Mouse (Mus musculus) CH12.LX (cell line): ENCODE measurements around the gene Fdx1l. TPM values are rescaled to one million over a fixed set of nuclear protein-coding genes. Genes with fewer than 3 reads are reported as not detected.

Source experiments
- DNase-seq: peaks from one replicate; pipeline ENCODE4 v3.0.0-alpha.2; 2013; ENCODE audit errors: extremely low read depth
- H3K27ac ChIP-seq: 2 replicates; pipeline ENCODE4 v1.5.1; 2012; ENCODE audit warnings: low read depth, mild to moderate bottlenecking, control low read depth, moderate library complexity; ENCODE audit not compliant: insufficient read depth
- H3K27me3 ChIP-seq: replicated peaks from 2 replicates; pipeline ENCODE3; 2012; ENCODE audit warnings: inconsistent platforms
- H3K36me3 ChIP-seq, 2 experiments: replicated peaks in 1 of 2; 2 replicates each; pipeline versions ENCODE3 to v1.6.1; 2012; ENCODE audit warnings: inconsistent platforms in 1 of 2, low read length in 1 of 2, mild to moderate bottlenecking in 1 of 2, mixed read lengths in 1 of 2, moderate library complexity in 1 of 2; ENCODE audit not compliant: control insufficient read depth in 1 of 2, insufficient read depth in 1 of 2
- H3K4me1 ChIP-seq, 2 experiments: 2 replicates each; pipeline ENCODE4 v1.6.1; 2012; ENCODE audit warnings: inconsistent platforms in 1 of 2, moderate library complexity in 1 of 2; ENCODE audit not compliant: insufficient read depth in 2 of 2, control insufficient read depth in 1 of 2
- H3K4me2 ChIP-seq: 2 replicates; pipeline ENCODE4 v1.6.1; 2012; ENCODE audit warnings: low read depth, mild to moderate bottlenecking, control low read depth; ENCODE audit not compliant: poor library complexity, insufficient read depth, severe bottlenecking
- H3K4me3 ChIP-seq, 3 experiments: fragments of 150-350 bp in 1 of 3; sonication (generic) in 1 of 3; replicated peaks in 1 of 3; 2 replicates each; pipeline versions ENCODE3 to v1.5.1; 2011 to 2012; ENCODE audit warnings: low read depth in 2 of 3, low read length in 2 of 3, mild to moderate bottlenecking in 2 of 3, moderate library complexity in 2 of 3, control low read depth in 1 of 3, improper control_type of control experiment in 1 of 3, inconsistent platforms in 1 of 3, mixed read lengths in 1 of 3; ENCODE audit not compliant: poor library complexity in 1 of 3
- H3K79me2 ChIP-seq: replicated peaks from 2 replicates; pipeline ENCODE4 v1.6.1; 2012; ENCODE audit warnings: mild to moderate bottlenecking, moderate library complexity; ENCODE audit not compliant: control insufficient read depth, poor library complexity, insufficient read depth, severe bottlenecking; ENCODE audit errors: extremely low read depth
- H3K9ac ChIP-seq: 2 replicates; pipeline ENCODE4 v1.6.1; 2012; ENCODE audit warnings: low read depth, mild to moderate bottlenecking, control low read depth, moderate library complexity; ENCODE audit not compliant: insufficient read depth
- H3K9me3 ChIP-seq: replicated peaks from 2 replicates; pipeline ENCODE3; 2012; ENCODE audit warnings: low read length, inconsistent platforms, mixed read lengths
- BHLHE40 ChIP-seq: IDR thresholded peaks from 2 replicates; pipeline ENCODE4 v1.6.1; 2011; ENCODE audit warnings: mild to moderate bottlenecking, low read depth, low read length, improper control_type of control experiment
- CHD1 ChIP-seq: IDR thresholded peaks from 2 replicates; pipeline ENCODE4 v1.6.1; 2012; ENCODE audit warnings: low read depth, low read length, improper control_type of control experiment, inconsistent platforms
- CHD2 ChIP-seq: IDR thresholded peaks from 2 replicates; pipeline ENCODE4 v1.6.1; 2011; ENCODE audit warnings: low read length, improper control_type of control experiment
- CTCF ChIP-seq, 2 experiments: IDR thresholded peaks in 1 of 2; conservative IDR thresholded peaks in 1 of 2; 2 replicates each; pipeline ENCODE4 v1.5.1; 2011 to 2012; ENCODE audit warnings: low read depth in 2 of 2, low read length in 2 of 2, improper control_type of control experiment in 1 of 2, inconsistent platforms in 1 of 2, mild to moderate bottlenecking in 1 of 2, moderate library complexity in 1 of 2
- E2F4 ChIP-seq: IDR thresholded peaks from 2 replicates; pipeline ENCODE4 v1.6.1; 2011; ENCODE audit warnings: low read depth, low read length, improper control_type of control experiment; ENCODE audit not compliant: insufficient replicate concordance
- ELF1 ChIP-seq: IDR thresholded peaks from 2 replicates; pipeline ENCODE4 v1.6.1; 2014; ENCODE audit warnings: low read depth, mild to moderate bottlenecking, inconsistent platforms, low read length, improper control_type of control experiment
- EP300 ChIP-seq: IDR thresholded peaks from 2 replicates; pipeline ENCODE4 v1.6.1; 2011; ENCODE audit warnings: low read length, improper control_type of control experiment
- ETS1 ChIP-seq: conservative IDR thresholded peaks from 2 replicates; pipeline ENCODE4 v1.6.1; 2012; ENCODE audit warnings: low read depth, mild to moderate bottlenecking, inconsistent platforms, low read length, improper control_type of control experiment, moderate library complexity
- GABPA ChIP-seq: IDR thresholded peaks from 2 replicates; pipeline ENCODE4 v1.6.1; 2012; ENCODE audit warnings: low read depth, low read length, improper control_type of control experiment, inconsistent platforms; ENCODE audit not compliant: insufficient replicate concordance
- HCFC1 ChIP-seq: IDR thresholded peaks from 2 replicates; pipeline ENCODE4 v1.6.1; 2012; ENCODE audit warnings: low read depth, mild to moderate bottlenecking, inconsistent platforms, low read length, improper control_type of control experiment
- IRF4 ChIP-seq: IDR thresholded peaks from 2 replicates; pipeline ENCODE4 v1.6.1; 2014; ENCODE audit warnings: low read depth, mild to moderate bottlenecking, inconsistent platforms, low read length, improper control_type of control experiment
- JUN ChIP-seq: IDR thresholded peaks from 2 replicates; pipeline ENCODE4 v1.6.1; 2011; ENCODE audit warnings: low read depth, mild to moderate bottlenecking, low read length, improper control_type of control experiment, moderate library complexity; ENCODE audit not compliant: insufficient read depth
- JUND ChIP-seq: conservative IDR thresholded peaks from 2 replicates; pipeline ENCODE4 v1.6.1; 2011; ENCODE audit warnings: low read depth, low read length, improper control_type of control experiment
- KAT2A ChIP-seq: IDR thresholded peaks from 2 replicates; pipeline ENCODE4 v1.6.1; 2012; ENCODE audit warnings: low read length, improper control_type of control experiment, inconsistent platforms; ENCODE audit not compliant: insufficient replicate concordance
- MAFK ChIP-seq: IDR thresholded peaks from 2 replicates; pipeline ENCODE4 v1.6.1; 2011; ENCODE audit warnings: low read length, improper control_type of control experiment; ENCODE audit not compliant: insufficient replicate concordance
- MAX ChIP-seq: IDR thresholded peaks from 2 replicates; pipeline ENCODE4 v1.6.1; 2011; ENCODE audit warnings: low read length, improper control_type of control experiment
- MAZ ChIP-seq: IDR thresholded peaks from 2 replicates; pipeline ENCODE4 v1.6.1; 2012; ENCODE audit warnings: low read depth, mild to moderate bottlenecking, inconsistent platforms, low read length, improper control_type of control experiment, moderate library complexity
- MEF2A ChIP-seq: IDR thresholded peaks from 2 replicates; pipeline ENCODE4 v1.6.1; 2014; ENCODE audit warnings: low read depth, mild to moderate bottlenecking, inconsistent platforms, low read length, improper control_type of control experiment, borderline replicate concordance
- MXI1 ChIP-seq: IDR thresholded peaks from 2 replicates; pipeline ENCODE4 v1.6.1; 2011; ENCODE audit warnings: mild to moderate bottlenecking, low read depth, low read length, improper control_type of control experiment
- MYC ChIP-seq: IDR thresholded peaks from 2 replicates; pipeline ENCODE4 v1.6.1; 2011; ENCODE audit warnings: low read depth, mild to moderate bottlenecking, improper control_type of control experiment, low read length
- NELFE ChIP-seq: IDR thresholded peaks from 2 replicates; pipeline ENCODE4 v1.6.1; 2011; ENCODE audit warnings: low read depth, low read length, improper control_type of control experiment
- NRF1 ChIP-seq: IDR thresholded peaks from 2 replicates; pipeline ENCODE4 v1.6.1; 2014; ENCODE audit warnings: low read depth, mild to moderate bottlenecking, inconsistent platforms, low read length, improper control_type of control experiment, moderate library complexity
- PAX5 ChIP-seq: IDR thresholded peaks from 2 replicates; pipeline ENCODE4 v1.6.1; 2012; ENCODE audit warnings: low read length, inconsistent platforms, mixed read lengths
- POLR2A ChIP-seq: IDR thresholded peaks from 2 replicates; pipeline ENCODE4 v1.6.1; 2011; ENCODE audit warnings: low read depth, mild to moderate bottlenecking, improper control_type of control experiment, low read length
- POLR2AphosphoS2 ChIP-seq: IDR thresholded peaks from 2 replicates; pipeline ENCODE4 v1.6.1; 2011; ENCODE audit warnings: low read depth, low read length, improper control_type of control experiment
- RAD21 ChIP-seq: IDR thresholded peaks from 2 replicates; pipeline ENCODE4 v1.6.1; 2011; ENCODE audit warnings: low read depth, mild to moderate bottlenecking, low read length, improper control_type of control experiment, moderate library complexity
- RCOR1 ChIP-seq: conservative IDR thresholded peaks from 2 replicates; pipeline ENCODE4 v1.6.1; 2012; ENCODE audit warnings: low read depth, mild to moderate bottlenecking, inconsistent platforms, low read length, improper control_type of control experiment
- SIN3A ChIP-seq: IDR thresholded peaks from 2 replicates; pipeline ENCODE4 v1.6.1; 2012; ENCODE audit warnings: low read length, improper control_type of control experiment, inconsistent platforms
- SMC3 ChIP-seq: IDR thresholded peaks from 2 replicates; pipeline ENCODE4 v1.6.1; 2011; ENCODE audit warnings: low read depth, low read length, improper control_type of control experiment
- TBP ChIP-seq: conservative IDR thresholded peaks from 2 replicates; pipeline ENCODE4 v1.6.1; 2011; ENCODE audit warnings: low read depth, low read length, improper control_type of control experiment
- TCF12 ChIP-seq: IDR thresholded peaks from 2 replicates; pipeline ENCODE4 v1.6.1; 2014; ENCODE audit warnings: low read depth, mild to moderate bottlenecking, inconsistent platforms, low read length, improper control_type of control experiment
- UBTF ChIP-seq: IDR thresholded peaks from 2 replicates; pipeline ENCODE4 v1.6.1; 2012; ENCODE audit warnings: low read depth, mild to moderate bottlenecking, inconsistent platforms, low read length, improper control_type of control experiment, moderate library complexity
- USF1 ChIP-seq: IDR thresholded peaks from 2 replicates; pipeline ENCODE4 v1.6.1; 2014; ENCODE audit warnings: low read depth, mild to moderate bottlenecking, inconsistent platforms, low read length, improper control_type of control experiment
- USF2 ChIP-seq: conservative IDR thresholded peaks from 2 replicates; pipeline ENCODE4 v1.6.1; 2011; ENCODE audit warnings: low read depth, low read length, improper control_type of control experiment
- ZC3H11A ChIP-seq: IDR thresholded peaks from 2 replicates; pipeline ENCODE4 v1.6.1; 2012; ENCODE audit warnings: low read depth, mild to moderate bottlenecking, inconsistent platforms, low read length, improper control_type of control experiment
- ZKSCAN1 ChIP-seq: IDR thresholded peaks from 2 replicates; pipeline ENCODE4 v1.6.1; 2012; ENCODE audit warnings: low read depth, inconsistent platforms, low read length, improper control_type of control experiment, borderline replicate concordance
- ZMIZ1 ChIP-seq: IDR thresholded peaks from 2 replicates; pipeline ENCODE4 v1.6.1; 2012; ENCODE audit warnings: low read depth, mild to moderate bottlenecking, inconsistent platforms, low read length, improper control_type of control experiment
- ZNF384 ChIP-seq: IDR thresholded peaks from 2 replicates; pipeline ENCODE4 v1.6.1; 2012; ENCODE audit warnings: low read depth, low read length, improper control_type of control experiment, inconsistent platforms
- dilution Hi-C: fragments of 300-500 bp; cut with MboI; formaldehyde crosslinking; loops from 2 replicates; pipeline ENCODE4 v1.14.3; 2020; ENCODE audit warnings: low sequenced_read_pairs; ENCODE audit not compliant: extremely low pct_unique_long_range_greater_than_20kb, extremely low pct_ligation_motif_present
- in situ Hi-C: fragments of 300-500 bp; cut with MboI; formaldehyde crosslinking; loops from 3 replicates; pipeline ENCODE4 v1.14.3; 2019; ENCODE audit warnings: low sequenced_read_pairs, low pct_ligation_motif_present, low pct_unique_long_range_greater_than_20kb, mixed read lengths
- polyA plus RNA-seq: library from polyadenylated mRNA; unstranded; fragments of >175 nt; gene quantifications from 2 replicates; pipeline ENCODE4 v1.2.1, GENCODE M21; 2012; ENCODE audit warnings: low read depth; ENCODE audit not compliant: insufficient read length
- total RNA-seq, 2 experiments: library from RNA; depleted of rRNA; stranded (reverse); fragments of 300-350 nt in 1 of 2; fragments of >200 nt in 1 of 2; gene quantifications; 2 replicates each; pipeline ENCODE4 v1.2.3; 2012 to 2014

Gene Fdx1l
- total and polyA plus RNA-seq, 3 experiments: 70.8 to 105 (median 79.7) TPM

DNA sequence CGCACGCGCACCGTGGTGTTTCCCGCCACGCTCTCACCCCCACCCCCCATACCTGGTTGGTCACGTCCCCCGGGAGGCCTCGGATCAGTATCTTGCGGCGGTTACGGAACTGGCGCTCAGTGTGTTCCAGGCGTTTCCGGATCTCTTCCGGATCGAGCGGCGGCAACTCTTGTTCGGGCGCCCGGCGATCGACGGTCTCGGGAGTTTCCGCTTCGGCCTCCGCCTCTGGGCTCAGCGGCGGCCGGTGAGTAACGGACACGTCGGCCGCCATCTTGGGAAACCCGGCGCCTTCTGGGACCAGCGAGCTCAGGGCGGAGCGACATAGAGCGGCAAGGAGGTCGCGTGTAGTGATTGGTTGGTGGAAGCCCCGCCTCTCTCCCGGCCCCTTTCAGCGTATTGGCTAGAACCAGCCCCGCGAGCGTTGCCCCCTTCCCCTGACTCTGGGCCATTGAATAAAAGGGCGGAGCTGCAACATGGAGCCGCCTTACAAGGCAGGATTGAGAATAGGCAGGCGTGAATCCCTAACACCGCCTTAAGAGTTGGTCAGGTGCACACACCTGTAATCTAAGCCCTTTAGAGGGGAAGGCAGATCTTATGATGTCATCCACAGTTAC, 18.4 kb upstream of the Fdx1l start, which contains the start of the genes Gm38431 and Raver1:
Gene Gm38431 (minus strand): TSS at position 291 of the 614 bp plus-strand sequence.
Gene Raver1 (minus strand): TSS at position 302 of the 614 bp plus-strand sequence.
- dilution Hi-C loops (no loop called here), in situ Hi-C loops (loop anchor here (5.0 kb wide), 1 partner anchor 40 kb away; the partner anchor contains the start of gene Tyk2)
- Histone ChIP-seq H3K27ac (peak within 1 kb of the TSS; percentile 95), H3K79me2 (peaks cover 45% of the 10 kb centered on the region), H3K4me2 (peak within 1 kb of the TSS; percentile 63), H3K9me3 (no peaks in the 10 kb centered on the region), H3K4me3 (peak within 1 kb of the TSS; percentile 78 to 92 (median 85)), H3K27me3 (no peaks in the 10 kb centered on the region), H3K36me3 (peaks cover 42 to 60% of the 10 kb centered on the region in 2 experiments), H3K4me1 (peaks cover 9 to 40% of the 10 kb centered on the region in 2 experiments), H3K9ac (peak within 1 kb of the TSS; percentile 96)
- TF ChIP-seq ZKSCAN1 (no peak), TBP (peak; percentile 97), BHLHE40 (peak; percentile 77), RCOR1 (no peak; the same call in 1 of the 2 replicates), IRF4 (0 out of 2 replicates have a peak, but pooled peaks have one; percentile 41), TCF12 (peak; percentile 91), MEF2A (peak; percentile 33), POLR2AphosphoS2 (peak; percentile 81; the same call in 1 of the 2 replicates), JUND (no peak), KAT2A (peak; percentile 39; the same call in 1 of the 2 replicates), RAD21 (no peak), POLR2A (peak; percentile 96), HCFC1 (peak; percentile 72), MXI1 (peak; percentile 52), MAX (peak; percentile 25; the same call in 1 of the 2 replicates), USF1 (no peak), CTCF (conservative IDR thresholded peaks at IDR 0.05 in 1 of 2, IDR thresholded peaks at IDR 0.05 in 1 of 2; ENCODE audit: low read depth in 2 of 2, low read length in 2 of 2) (no peak), ZMIZ1 (peak; percentile 91), JUN (no peak), UBTF (no peak), ELF1 (peak; percentile 81), EP300 (no peak), SIN3A (peak; percentile 60), PAX5 (no peak), GABPA (no peak), NELFE (peak; percentile 98), SMC3 (0 out of 2 replicates have a peak, but pooled peaks have one; percentile 5), USF2 (no peak), MAZ (peak; percentile 85; the same call in 1 of the 2 replicates), ETS1 (peak; percentile 19; the same call in 1 of the 2 replicates), MAFK (no peak), ZNF384 (no peak), CHD2 (peak; percentile 81), NRF1 (peak; percentile 89; the same call in 1 of the 2 replicates), CHD1 (no peak; the same call in 1 of the 2 replicates), E2F4 (peak; percentile 81; the same call in 1 of the 2 replicates), MYC (peak; percentile 54; the same call in 1 of the 2 replicates), ZC3H11A (no peak)
- DNase-seq: peak; percentile 99
